Mouse (Mus musculus) ES-Bruce4 (cell line): ENCODE results near the gene A3galt2. TPM values are rescaled to one million over a fixed set of nuclear protein-coding genes. Genes with fewer than 3 reads are reported as not detected.

ENCODE experiments used
- H3K27ac ChIP-seq: 2 replicates; pipeline ENCODE4 v1.5.1; 2012; ENCODE audit warnings: low read length, inconsistent platforms; ENCODE audit not compliant: insufficient read depth
- H3K27me3 ChIP-seq: 2 replicates; pipeline ENCODE4 v1.6.1; 2012; ENCODE audit warnings: mild to moderate bottlenecking, low read length, inconsistent platforms; ENCODE audit not compliant: control insufficient read depth, poor library complexity, insufficient read depth, severe bottlenecking
- H3K36me3 ChIP-seq: 2 replicates; pipeline ENCODE4 v1.6.1; 2012; ENCODE audit warnings: inconsistent platforms, mild to moderate bottlenecking, low read length, moderate library complexity; ENCODE audit not compliant: control insufficient read depth, poor library complexity, insufficient read depth, severe bottlenecking
- H3K4me1 ChIP-seq: one replicate; pipeline ENCODE4 v1.8.1; 2011; ENCODE audit warnings: low read length; ENCODE audit not compliant: control insufficient read depth, insufficient read depth
- H3K4me3 ChIP-seq: 2 replicates; pipeline ENCODE4 v1.5.1; 2011; ENCODE audit warnings: low read depth, mild to moderate bottlenecking, low read length
- H3K9ac ChIP-seq: 2 replicates; pipeline ENCODE4 v1.6.1; 2012; ENCODE audit warnings: low read depth, mild to moderate bottlenecking, inconsistent platforms; ENCODE audit not compliant: poor library complexity, severe bottlenecking
- H3K9me3 ChIP-seq: replicated peaks from 2 replicates; pipeline ENCODE4 v1.6.1; 2012; ENCODE audit warnings: mild to moderate bottlenecking, low read length, inconsistent platforms; ENCODE audit not compliant: control insufficient read depth, poor library complexity, insufficient read depth, severe bottlenecking
- CTCF ChIP-seq: IDR thresholded peaks from one replicate; pipeline ENCODE4 v1.8.1; 2011; ENCODE audit warnings: low read depth, low read length
- EP300 ChIP-seq: IDR thresholded peaks from 2 replicates; pipeline ENCODE4 v1.6.1; 2011; ENCODE audit warnings: low read depth, low read length; ENCODE audit not compliant: insufficient read depth
- POLR2A ChIP-seq: IDR thresholded peaks from one replicate; pipeline ENCODE4 v1.8.1; 2011; ENCODE audit warnings: low read length; ENCODE audit not compliant: insufficient read depth
- polyA plus RNA-seq: library from polyadenylated mRNA; stranded (reverse); fragments of >200 nt; gene quantifications from 2 replicates; pipeline ENCODE4 v1.2.4, GENCODE M21; 2011; ENCODE audit warnings: low read depth; ENCODE audit not compliant: missing spikeins, insufficient read depth, insufficient read length

The A3galt2 gene
- polyA plus RNA-seq, 1 experiment = not detected

DNA sequence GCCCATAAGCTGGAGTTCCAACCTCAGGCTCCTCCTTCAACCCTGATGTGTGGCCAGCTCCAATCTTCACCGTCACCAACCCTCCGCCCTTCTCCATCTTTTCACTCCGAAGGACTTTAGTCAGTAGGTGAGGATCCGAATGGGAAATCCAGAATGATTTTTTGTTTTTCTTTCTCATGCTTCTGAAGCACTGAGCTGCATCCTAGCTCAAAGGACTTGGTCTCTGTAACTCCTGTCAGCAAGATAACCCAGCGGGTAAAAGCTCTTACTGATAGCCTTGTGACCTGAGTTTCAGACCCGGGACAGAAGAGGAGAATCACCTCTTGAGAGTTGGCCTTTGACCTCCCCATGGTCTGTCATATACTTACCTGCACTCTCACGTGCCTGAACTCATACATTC lies 61.8 kb downstream of the A3galt2 start:
- Histone ChIP-seq H3K27ac (no peak overlapping the region), H3K9me3 (no peaks in the 10 kb centered on the region), H3K4me1 (no peaks in the 10 kb centered on the region)

More for the DNA sequence above, 61.8 kb downstream of the A3galt2 start:
- Histone ChIP-seq H3K36me3 (no peaks in the 10 kb centered on the region), H3K4me3 (no peak overlapping the region), H3K9ac (no peak overlapping the region), H3K27me3 (no peaks in the 10 kb centered on the region)
- TF ChIP-seq POLR2A = no peak
- TF ChIP-seq CTCF = no peak
- no peak for TF ChIP-seq EP300

Other genes with a start within 250 kb of the A3galt2 start
- gene Zscan20, start 145.3 kb upstream of the A3galt2 start, polyA plus RNA-seq = 6.1 and 6.5 TPM in 2 replicates
- not detected in 2 replicates for gene Tlr12, start 136.7 kb upstream of the A3galt2 start, polyA plus RNA-seq
- gene Phc2, start 100.7 kb upstream of the A3galt2 start, polyA plus RNA-seq = 38.4 and 39.3 TPM in 2 replicates
- gene Zfp362, start 50.7 kb downstream of the A3galt2 start, polyA plus RNA-seq = 11.6 and 12.8 TPM in 2 replicates
- gene Trim62, start 128.2 kb downstream of the A3galt2 start, polyA plus RNA-seq = 1.9 and 2.8 TPM in 2 replicates
- 31.9 and 32.9 TPM in 2 replicates for gene Azin2, start 207.1 kb downstream of the A3galt2 start, polyA plus RNA-seq
- gene Ak2, start 236.6 kb downstream of the A3galt2 start, polyA plus RNA-seq = 204 and 208 TPM in 2 replicates